Mouse (Mus musculus): Measurements from ENCODE around the gene Lrrk1.

DNA sequence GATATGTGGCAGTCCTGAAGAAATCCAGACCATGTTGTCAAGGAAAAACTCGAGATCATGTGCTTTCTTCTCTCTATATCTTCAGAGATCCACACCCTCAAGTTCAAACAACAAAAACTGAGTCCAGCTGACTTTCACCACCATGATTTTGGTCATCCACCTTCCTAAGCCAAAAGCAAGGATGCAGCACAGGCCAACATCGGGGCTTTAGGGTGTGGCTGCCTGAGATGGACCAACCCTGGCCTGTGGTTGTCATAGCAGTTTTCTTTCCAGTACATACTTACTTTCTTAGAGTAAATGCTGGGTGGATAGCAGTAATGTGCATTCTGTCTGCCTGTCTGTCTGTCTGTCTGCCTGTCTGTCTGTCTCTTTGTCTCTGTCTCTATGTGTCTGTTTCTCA is 22.7 kb downstream of the Lrrk1 start:
- TF ChIP-seq CTCF (IDR thresholded peaks at IDR 0.05; ENCODE audit: low read depth, low read length): no peak
- no peak for TF ChIP-seq GATA1 (IDR thresholded peaks at IDR 0.05; ENCODE audit: borderline replicate concordance, low read length)
- TF ChIP-seq POLR2AphosphoS5 (IDR thresholded peaks at IDR 0.05; ENCODE audit: insufficient replicate concordance, low read depth, low read length): no peak
- TF ChIP-seq TAL1 (conservative IDR thresholded peaks at IDR 0.05; ENCODE audit: low read depth, low read length): no peak

Measured in G1E (cell line).